Mouse (Mus musculus): Measurements from ENCODE around the gene Unc5cl.

DNA sequence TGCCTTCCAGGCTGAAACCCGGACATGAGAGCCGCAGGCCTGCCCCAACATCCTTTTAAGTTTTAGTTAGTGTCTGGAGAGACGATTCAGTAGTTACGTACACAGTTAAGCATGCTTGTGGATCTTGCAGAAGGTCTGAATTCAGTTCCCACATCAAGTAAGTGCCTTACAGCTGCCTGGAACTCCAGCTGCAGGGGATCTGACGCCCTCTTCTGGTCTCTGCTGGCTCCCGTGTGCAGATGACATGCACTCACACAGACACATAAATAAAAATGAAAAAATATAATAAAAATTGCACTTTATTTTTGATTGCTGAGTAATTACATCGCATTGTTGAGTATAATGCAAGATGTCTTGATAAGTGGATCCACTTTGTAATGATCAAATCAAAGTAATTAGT is 1.2 kb upstream of the Unc5cl start:
- TF ChIP-seq CTCF (IDR thresholded peaks at IDR 0.05; ENCODE audit: low read depth): peak; percentile 69
- TF ChIP-seq EP300 (IDR thresholded peaks at IDR 0.05; ENCODE audit: low read depth): no peak
